Mouse (Mus musculus): Measurements from ENCODE around the gene Lrmda.

The Lrmda gene

GRCm38 (mm10) chr14:22864132-22864531 lies 844.6 kb downstream of the Lrmda start:
- DNase-seq (ENCODE audit: low read depth) = no peak

GRCm38 (mm10) chr14:22874584-22874983 lies 855.1 kb downstream of the Lrmda start:
- no peak for DNase-seq (ENCODE audit: low read depth)

GRCm38 (mm10) chr14:22887182-22887581 lies 867.7 kb downstream of the Lrmda start:
- DNase-seq (ENCODE audit: low read depth) = peak; percentile 68

GRCm38 (mm10) chr14:22899312-22899711 lies 879.8 kb downstream of the Lrmda start:
- no peak for DNase-seq (ENCODE audit: low read depth)

GRCm38 (mm10) chr14:22902116-22902515 lies 882.6 kb downstream of the Lrmda start:
- DNase-seq (ENCODE audit: low read depth) = no peak

GRCm38 (mm10) chr14:22902914-22903313 lies 883.4 kb downstream of the Lrmda start:
- no peak for DNase-seq (ENCODE audit: low read depth)

GRCm38 (mm10) chr14:22905741-22906667 lies 886.5 kb downstream of the Lrmda start:
- peak; percentile 73 for DNase-seq (ENCODE audit: low read depth)

- DNase-seq (ENCODE audit: low read depth) = peak; percentile 76
These were observed 887.2 kb downstream of the Lrmda start for GRCm38 (mm10) chr14:22906716-22907115.

GRCm38 (mm10) chr14:22907221-22907620 lies 887.7 kb downstream of the Lrmda start:
- peak; percentile 39 for DNase-seq (ENCODE audit: low read depth)

- no peak for DNase-seq (ENCODE audit: low read depth)
These were observed 888.5 kb downstream of the Lrmda start for GRCm38 (mm10) chr14:22908006-22908405.

GRCm38 (mm10) chr14:22915463-22915862 lies 896.0 kb downstream of the Lrmda start:
- no peak for DNase-seq (ENCODE audit: low read depth)

GRCm38 (mm10) chr14:22918499-22918898 lies 899.0 kb downstream of the Lrmda start:
- no peak for DNase-seq (ENCODE audit: low read depth)

GRCm38 (mm10) chr14:22918931-22919330 lies 899.4 kb downstream of the Lrmda start:
- DNase-seq (ENCODE audit: low read depth) = no peak

GRCm38 (mm10) chr14:22921152-22921551 lies 901.6 kb downstream of the Lrmda start:
- no peak for DNase-seq (ENCODE audit: low read depth)

GRCm38 (mm10) chr14:22921796-22922195 lies 902.3 kb downstream of the Lrmda start:
- no peak for DNase-seq (ENCODE audit: low read depth)

- DNase-seq (ENCODE audit: low read depth) = no peak
These were observed 903.1 kb downstream of the Lrmda start for GRCm38 (mm10) chr14:22922571-22922970.

GRCm38 (mm10) chr14:22923251-22923650 lies 903.7 kb downstream of the Lrmda start:
- DNase-seq (ENCODE audit: low read depth) = no peak

GRCm38 (mm10) chr14:22928263-22928662 lies 908.8 kb downstream of the Lrmda start:
- no peak for DNase-seq (ENCODE audit: low read depth)

- no peak for DNase-seq (ENCODE audit: low read depth)
These were observed 909.2 kb downstream of the Lrmda start for GRCm38 (mm10) chr14:22928683-22929082.

- peak; percentile 83 for DNase-seq (ENCODE audit: low read depth)
These were observed 910.1 kb downstream of the Lrmda start for GRCm38 (mm10) chr14:22929585-22929984.

GRCm38 (mm10) chr14:22930488-22931046 lies 911.1 kb downstream of the Lrmda start:
- DNase-seq (ENCODE audit: low read depth) = no peak

- DNase-seq (ENCODE audit: low read depth) = no peak
These were observed 911.8 kb downstream of the Lrmda start for GRCm38 (mm10) chr14:22931114-22931822.

- DNase-seq (ENCODE audit: low read depth) = no peak
These were observed 917.2 kb downstream of the Lrmda start for GRCm38 (mm10) chr14:22936701-22937100.

All from fibroblast of lung, adult 2 months (primary cell).